Mouse (Mus musculus): Measurements from ENCODE around the gene Itga7. TPM values are rescaled to one million over a fixed set of nuclear protein-coding genes. Genes with fewer than 3 reads are reported as not detected.

Itga7 gene
- polyA plus RNA-seq, 1 experiment from 2014 or later = 2.0 TPM

Other genes with a start within 250 kb of the Itga7 start
- 82.6 and 84.1 TPM in 2 replicates for gene Rab5b, start 237.6 kb upstream of the Itga7 start, polyA plus RNA-seq (2015; fragmentation: Nextera tagmentation; extraction: Ambion mirVana)
- 8.2 and 8.3 TPM in 2 replicates for gene Pmel, start 229.6 kb upstream of the Itga7 start, polyA plus RNA-seq (2015; fragmentation: Nextera tagmentation; extraction: Ambion mirVana)
- gene Cdk2, start 228.8 kb upstream of the Itga7 start, polyA plus RNA-seq (2015; fragmentation: Nextera tagmentation; extraction: Ambion mirVana) = 120 and 127 TPM in 2 replicates
- 16.3 and 16.8 TPM in 2 replicates for gene Dgka, start 189.0 kb upstream of the Itga7 start, polyA plus RNA-seq (2015; fragmentation: Nextera tagmentation; extraction: Ambion mirVana)
- gene Pym1, start 185.9 kb upstream of the Itga7 start, polyA plus RNA-seq (2015; fragmentation: Nextera tagmentation; extraction: Ambion mirVana) = 43.2 and 47.9 TPM in 2 replicates
- gene Mmp19, start 142.9 kb upstream of the Itga7 start, polyA plus RNA-seq (2015; fragmentation: Nextera tagmentation; extraction: Ambion mirVana) = 0.80 and 1.0 TPM in 2 replicates
- 58.8 and 60.4 TPM in 2 replicates for gene Dnajc14, start 129.8 kb upstream of the Itga7 start, polyA plus RNA-seq (2015; fragmentation: Nextera tagmentation; extraction: Ambion mirVana)
- 25.5 and 26.0 TPM in 2 replicates for gene Tmem198b, start 129.4 kb upstream of the Itga7 start, polyA plus RNA-seq (2015; fragmentation: Nextera tagmentation; extraction: Ambion mirVana)
- gene Sarnp, start 116.5 kb upstream of the Itga7 start, polyA plus RNA-seq (2015; fragmentation: Nextera tagmentation; extraction: Ambion mirVana) = 252 and 265 TPM in 2 replicates
- gene Ormdl2, start 112.2 kb upstream of the Itga7 start, polyA plus RNA-seq (2015; fragmentation: Nextera tagmentation; extraction: Ambion mirVana) = 35.2 and 41.2 TPM in 2 replicates
- gene Gdf11, start 42.1 kb upstream of the Itga7 start, polyA plus RNA-seq (2015; fragmentation: Nextera tagmentation; extraction: Ambion mirVana) = 7.0 and 8.3 TPM in 2 replicates
- gene Cd63, start 32.8 kb upstream of the Itga7 start, polyA plus RNA-seq (2015; fragmentation: Nextera tagmentation; extraction: Ambion mirVana) = 663 and 674 TPM in 2 replicates
- 12.7 and 16.4 TPM in 2 replicates for gene Rdh5, start 10.9 kb upstream of the Itga7 start, polyA plus RNA-seq (2015; fragmentation: Nextera tagmentation; extraction: Ambion mirVana)
- 206 and 216 TPM in 2 replicates for gene Bloc1s1, start 9.8 kb upstream of the Itga7 start, polyA plus RNA-seq (2015; fragmentation: Nextera tagmentation; extraction: Ambion mirVana)
- 0.22 TPM in 1 of 2 replicates, not detected in the other for gene Mettl7b, start 27.2 kb downstream of the Itga7 start, polyA plus RNA-seq (2015; fragmentation: Nextera tagmentation; extraction: Ambion mirVana)
- gene Olfr9, start 55.6 kb downstream of the Itga7 start, polyA plus RNA-seq (2015; fragmentation: Nextera tagmentation; extraction: Ambion mirVana) = not detected in 2 replicates
- gene Olfr763, start 77.0 kb downstream of the Itga7 start, polyA plus RNA-seq (2015; fragmentation: Nextera tagmentation; extraction: Ambion mirVana) = not detected in 2 replicates
- gene Olfr764-ps1, start 106.1 kb downstream of the Itga7 start, polyA plus RNA-seq (2015; fragmentation: Nextera tagmentation; extraction: Ambion mirVana) = not detected in 2 replicates
- not detected in 2 replicates for gene Olfr765, start 116.2 kb downstream of the Itga7 start, polyA plus RNA-seq (2015; fragmentation: Nextera tagmentation; extraction: Ambion mirVana)
- not detected in 2 replicates for gene Olfr766-ps1, start 135.2 kb downstream of the Itga7 start, polyA plus RNA-seq (2015; fragmentation: Nextera tagmentation; extraction: Ambion mirVana)
- gene Olfr767, start 149.1 kb downstream of the Itga7 start, polyA plus RNA-seq (2015; fragmentation: Nextera tagmentation; extraction: Ambion mirVana) = not detected in 2 replicates
- not detected in 2 replicates for gene Olfr768, start 165.6 kb downstream of the Itga7 start, polyA plus RNA-seq (2015; fragmentation: Nextera tagmentation; extraction: Ambion mirVana)
- not detected in 2 replicates for gene Olfr769, start 184.0 kb downstream of the Itga7 start, polyA plus RNA-seq (2015; fragmentation: Nextera tagmentation; extraction: Ambion mirVana)
- not detected in 2 replicates for gene Olfr770, start 205.2 kb downstream of the Itga7 start, polyA plus RNA-seq (2015; fragmentation: Nextera tagmentation; extraction: Ambion mirVana)
- gene Olfr771, start 230.9 kb downstream of the Itga7 start, polyA plus RNA-seq (2015; fragmentation: Nextera tagmentation; extraction: Ambion mirVana) = not detected in 2 replicates
- gene Olfr772, start 244.1 kb downstream of the Itga7 start, polyA plus RNA-seq (2015; fragmentation: Nextera tagmentation; extraction: Ambion mirVana) = not detected in 2 replicates